Mouse (Mus musculus): ENCODE measurements around the gene Scn3a.
A peak's percentile ranks its signal among the peaks of the same experiment; 100 is the strongest.

Scn3a gene

DNA sequence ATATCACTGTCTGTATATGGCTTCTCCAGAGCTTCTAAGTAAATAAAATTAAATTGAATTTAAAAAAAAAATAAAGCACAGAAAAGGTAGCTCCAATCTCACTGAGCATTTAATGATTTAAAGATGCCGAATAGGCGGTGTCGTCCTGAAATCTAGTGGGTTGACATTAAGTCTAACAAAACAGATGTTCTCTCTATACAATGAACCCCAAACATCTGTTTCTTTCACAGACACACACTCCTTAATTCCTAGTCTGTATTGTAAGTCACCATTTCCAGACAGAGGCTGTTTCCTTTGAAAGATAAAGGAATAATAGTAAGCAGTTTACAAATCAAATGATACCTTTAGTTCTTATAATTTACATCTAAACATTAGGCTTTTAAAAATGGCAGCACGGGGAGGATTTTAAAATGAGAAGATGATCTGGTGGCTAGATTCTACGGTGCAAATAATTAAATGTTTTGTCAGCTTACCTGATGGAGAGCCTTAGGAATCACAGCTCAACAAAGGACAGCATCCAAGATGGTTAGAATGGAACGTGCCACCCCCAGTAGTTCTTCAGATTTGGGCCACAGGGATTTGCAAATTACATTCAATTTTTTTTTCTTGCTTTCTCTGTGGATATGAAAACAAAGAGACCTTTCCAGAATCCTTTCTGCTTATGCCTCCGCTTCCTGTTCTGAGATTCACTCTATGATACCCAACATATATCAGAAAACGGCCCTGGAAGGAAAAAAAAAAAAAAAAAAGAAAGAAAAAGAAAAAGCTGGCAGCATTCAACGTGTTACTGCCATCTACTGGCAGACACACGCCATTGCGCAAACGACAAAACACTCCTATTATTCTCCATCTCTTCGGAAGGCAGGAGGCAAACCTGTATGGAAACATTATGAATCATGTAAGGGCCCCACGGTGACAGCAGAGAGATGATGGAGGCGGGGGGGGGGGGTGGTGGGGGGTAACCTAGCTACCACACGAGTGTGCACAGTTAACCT lies at the start of gene Scn3a:
TSS of gene Scn3a (minus strand) at position 835 of the 995 bp plus-strand sequence.
- DNase-seq: peak; percentile 62

- no peak for DNase-seq
These were observed 44.5 kb upstream of the Scn3a start for GRCm38 (mm10) chr2:65611887-65612286.

GRCm38 (mm10) chr2:65607813-65608212 lies 40.4 kb upstream of the Scn3a start:
- no peak for DNase-seq

- DNase-seq: no peak
These were observed 20.3 kb upstream of the Scn3a start for GRCm38 (mm10) chr2:65587679-65588078.

GRCm38 (mm10) chr2:65567925-65568324 lies 498 bp upstream of the Scn3a start:
- DNase-seq: no peak

DNA sequence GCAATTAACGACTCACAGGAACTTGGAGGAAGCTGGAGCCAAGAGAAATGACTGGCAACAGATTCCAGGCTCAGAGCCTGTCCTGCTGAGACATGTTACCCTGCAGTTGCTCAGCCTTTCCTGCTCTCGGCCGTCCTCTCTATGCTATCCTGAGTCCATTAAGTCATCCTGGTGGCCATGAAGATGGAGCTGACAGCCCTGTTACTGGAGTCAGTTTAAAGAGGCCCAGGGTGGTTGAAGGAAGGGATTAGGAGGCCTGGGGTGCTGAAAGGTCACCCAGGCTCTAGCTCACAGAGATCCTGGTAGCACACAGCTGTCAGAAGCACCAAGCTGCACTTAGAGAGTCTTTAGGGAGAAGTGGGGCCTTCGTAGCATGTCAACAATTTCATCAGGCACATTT lies 3.5 kb downstream of the Scn3a start:
- DNase-seq: no peak

DNA sequence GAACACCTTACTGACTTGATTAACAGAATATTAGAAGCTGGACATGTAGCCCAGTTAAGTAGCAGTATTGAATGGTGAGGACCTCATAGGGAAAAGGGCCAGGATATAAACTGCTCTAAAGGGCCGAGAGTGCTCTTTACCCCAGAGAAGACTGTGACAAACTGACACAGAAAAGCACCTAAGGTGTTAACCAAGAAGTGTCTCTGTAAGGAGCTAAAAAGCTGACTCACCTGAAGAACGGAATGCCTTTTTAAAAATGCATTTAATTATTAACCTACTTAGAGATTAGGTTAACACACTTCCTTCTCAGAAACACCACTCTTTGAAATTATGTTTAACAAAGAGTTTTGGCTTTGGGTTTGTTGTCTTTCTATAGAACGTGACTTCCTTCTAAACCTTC lies 9.7 kb downstream of the Scn3a start:
- DNase-seq: no peak

GRCm38 (mm10) chr2:65554662-65555061 lies 12.8 kb downstream of the Scn3a start:
- no peak for DNase-seq

DNA sequence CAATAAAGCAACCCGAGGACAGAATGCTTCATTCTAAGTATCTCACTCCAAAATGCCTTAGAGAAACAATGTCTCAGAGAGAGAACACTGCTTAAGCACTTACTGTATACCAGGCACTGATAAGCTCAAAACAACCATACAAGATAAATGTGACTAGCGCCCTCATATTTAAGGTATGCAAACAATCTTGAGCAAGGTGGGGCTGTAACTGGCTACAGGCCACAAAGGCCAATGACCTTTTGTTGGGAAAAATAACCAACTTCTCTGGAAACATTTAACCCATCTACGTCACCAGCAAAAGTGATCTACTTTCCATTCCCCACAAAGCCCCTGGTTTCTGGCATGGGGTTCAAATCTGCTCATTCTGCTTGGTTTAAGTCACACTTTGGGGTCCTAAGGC lies 14.0 kb downstream of the Scn3a start:
- no peak for DNase-seq

DNA sequence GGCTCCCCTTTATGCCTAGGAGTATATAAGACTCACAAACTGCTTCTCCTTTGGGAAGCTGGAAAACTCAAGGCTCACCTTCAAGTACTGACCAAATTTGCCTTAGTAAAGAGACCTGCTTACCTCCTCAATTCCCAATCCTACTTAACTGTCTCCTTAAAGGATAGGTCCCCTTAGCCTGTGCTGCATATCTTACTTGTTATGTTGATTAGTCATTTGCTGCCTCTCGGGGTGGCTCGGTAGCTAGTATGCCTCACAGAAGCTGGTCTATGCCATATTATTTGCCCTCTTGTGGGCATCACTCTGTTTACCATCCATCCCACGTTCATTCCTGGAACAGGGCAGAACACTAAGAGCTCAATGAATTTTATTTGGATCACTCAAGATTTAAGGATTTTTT lies 14.7 kb downstream of the Scn3a start:
- DNase-seq: no peak

- no peak for DNase-seq
These were observed 15.2 kb downstream of the Scn3a start for GRCm38 (mm10) chr2:65552222-65552621.

DNA sequence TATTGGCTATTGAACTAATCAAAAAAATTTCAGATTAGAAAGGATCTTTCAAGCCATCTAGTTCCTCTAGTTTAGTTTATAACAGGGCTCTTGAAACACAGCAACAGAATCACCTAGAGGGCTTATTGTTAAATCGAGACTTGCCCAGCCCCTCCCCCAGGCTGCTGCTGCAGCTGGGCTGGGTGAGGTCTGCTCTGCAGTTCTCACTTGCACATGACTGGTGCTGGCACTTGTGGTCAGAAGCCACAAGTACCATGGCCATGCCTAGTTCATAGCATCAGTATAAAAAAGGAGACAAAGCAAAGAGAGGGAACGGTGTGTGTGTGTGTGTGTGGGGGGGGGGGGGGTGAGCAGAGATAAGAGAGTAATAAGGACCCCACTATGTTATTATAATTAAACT lies 15.7 kb downstream of the Scn3a start:
- DNase-seq: no peak

- DNase-seq: no peak
These were observed 16.9 kb downstream of the Scn3a start for GRCm38 (mm10) chr2:65550564-65550963.

GRCm38 (mm10) chr2:65548665-65549064 lies 18.8 kb downstream of the Scn3a start:
- no peak for DNase-seq

DNA sequence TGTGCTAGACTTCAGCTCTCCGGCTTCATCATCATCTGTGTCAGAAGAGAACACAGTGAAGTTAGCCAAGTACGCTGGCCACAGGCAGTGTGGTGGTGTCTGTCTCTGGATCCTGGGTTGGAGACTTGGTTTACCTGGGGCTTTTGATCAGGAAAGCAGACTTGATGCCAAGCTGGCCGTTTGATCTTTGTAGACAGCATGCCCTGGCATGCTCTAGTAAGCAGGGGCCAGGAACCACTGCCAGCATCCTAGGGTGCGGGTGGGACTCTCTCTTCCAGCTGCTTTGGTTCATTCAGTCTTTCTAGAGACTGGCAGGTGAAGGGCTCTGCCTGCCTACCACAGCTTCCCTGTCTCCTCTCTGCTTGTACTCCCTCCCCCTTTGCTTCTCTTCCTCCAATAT lies 20.1 kb downstream of the Scn3a start:
- DNase-seq: no peak

DNA sequence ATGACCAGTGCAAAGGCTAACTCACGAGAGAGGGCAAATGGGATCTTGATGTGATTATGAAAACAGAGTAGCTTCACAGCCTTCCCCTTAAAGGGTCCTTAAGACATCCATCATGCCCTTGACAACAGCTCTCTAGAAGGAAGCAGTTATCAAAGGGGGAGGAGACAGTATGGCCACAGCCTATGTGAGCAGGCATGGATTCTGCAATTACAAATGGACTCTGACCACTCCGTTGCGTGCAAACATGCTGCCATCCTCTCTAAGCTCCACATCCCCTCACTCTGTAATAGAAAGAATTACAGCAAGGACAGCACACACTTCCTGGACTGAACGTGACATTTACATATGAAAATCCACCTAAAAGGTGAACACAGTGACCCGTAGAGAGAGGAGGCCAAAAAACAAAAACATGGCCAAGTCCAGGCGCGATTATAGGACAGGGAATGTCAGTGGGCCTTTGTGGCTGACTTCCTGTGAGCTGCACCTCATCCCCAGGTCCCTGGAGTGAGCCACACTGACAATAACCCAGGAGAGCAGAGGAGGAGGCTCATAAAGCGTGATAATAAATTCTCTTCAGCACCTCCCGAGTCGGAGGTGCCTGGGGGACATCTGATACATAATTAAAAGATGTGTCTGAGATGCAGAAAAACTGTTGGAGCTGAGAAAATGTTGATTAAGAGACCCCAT lies 24.4 kb downstream of the Scn3a start:
- DNase-seq: no peak

DNA sequence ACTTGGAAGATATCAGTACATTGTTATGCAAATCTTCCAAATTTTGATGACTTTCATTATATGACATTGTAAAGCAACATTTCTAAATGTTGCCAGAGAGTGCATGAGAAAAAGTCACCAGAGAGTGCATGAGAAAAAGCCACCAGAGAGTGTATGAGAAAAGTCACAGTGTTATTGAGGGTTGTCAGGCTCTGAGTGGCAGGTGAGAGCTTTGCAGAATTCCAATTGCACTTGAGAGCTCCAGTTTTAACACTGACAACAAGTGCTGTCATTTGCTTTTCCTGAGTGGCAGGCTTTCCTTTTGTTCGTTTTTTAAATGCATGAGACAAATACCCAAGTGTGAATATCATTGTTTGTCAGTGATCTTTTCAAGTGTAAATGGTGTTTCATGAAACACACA lies 25.6 kb downstream of the Scn3a start:
- DNase-seq: no peak

DNA sequence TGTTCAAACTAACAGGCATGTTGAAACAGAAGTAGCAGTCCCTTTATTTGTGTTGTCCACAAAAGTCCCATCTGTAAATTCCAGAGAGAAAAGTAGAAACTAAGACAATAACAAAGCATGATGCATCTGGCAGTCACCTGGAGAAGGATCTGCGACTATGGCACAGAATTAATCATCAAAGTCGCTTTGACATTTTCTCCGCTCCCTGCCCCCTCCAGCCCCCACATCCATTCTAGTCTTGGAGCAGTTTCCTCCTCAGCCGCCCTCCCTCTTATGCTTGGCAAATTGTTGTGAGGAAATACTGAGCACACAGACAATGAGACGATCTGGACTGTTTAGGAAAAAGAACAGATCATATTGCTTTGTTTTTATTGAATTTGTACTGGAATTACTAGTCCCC lies 29.0 kb downstream of the Scn3a start:
- no peak for DNase-seq

GRCm38 (mm10) chr2:65532127-65532854 lies 35.1 kb downstream of the Scn3a start:
- no peak for DNase-seq

- DNase-seq: no peak
These were observed 38.3 kb downstream of the Scn3a start for GRCm38 (mm10) chr2:65529148-65529547.

DNA sequence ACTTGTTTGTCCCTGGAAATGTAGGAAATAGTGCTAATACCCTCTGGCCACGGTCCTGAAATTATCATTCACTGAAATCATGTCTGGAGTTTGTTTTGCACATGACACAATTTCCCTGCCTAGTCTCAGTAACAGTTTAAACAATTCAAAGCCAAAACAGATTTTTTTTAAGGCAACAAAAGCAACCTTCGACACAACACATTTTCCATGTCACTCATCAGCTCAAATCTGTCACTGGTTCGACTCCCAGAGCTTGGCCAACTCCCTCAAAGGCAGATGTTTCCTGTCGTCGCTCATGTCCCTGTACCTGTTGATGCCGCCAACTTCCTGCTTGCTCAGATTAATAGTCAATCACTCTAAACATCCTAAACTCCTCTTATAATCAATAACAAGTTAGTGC lies 50.7 kb downstream of the Scn3a start:
- peak; percentile 18 for DNase-seq

GRCm38 (mm10) chr2:65508217-65508616 lies 59.2 kb downstream of the Scn3a start:
- DNase-seq: no peak

DNA sequence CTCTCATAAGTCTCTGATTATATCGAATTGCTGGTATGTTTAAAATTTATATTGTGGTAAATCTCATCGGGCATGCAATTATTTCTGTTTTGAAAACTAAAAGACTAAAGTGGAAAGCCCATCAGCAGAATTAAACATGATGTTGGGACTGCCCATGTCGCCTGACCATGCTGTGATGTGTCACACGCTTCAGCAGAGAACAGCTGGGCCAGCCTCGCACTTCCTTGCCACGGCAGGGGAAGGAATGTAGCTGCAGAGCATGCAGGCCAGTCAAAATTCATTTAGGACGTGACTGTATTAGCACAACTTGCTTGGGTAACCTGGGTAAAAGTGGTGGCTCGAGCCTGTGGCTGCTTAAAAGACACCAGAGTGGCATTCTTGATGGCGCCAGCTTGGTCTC lies 77.0 kb downstream of the Scn3a start:
- DNase-seq: no peak
